Mouse (Mus musculus): ENCODE measurements around the gene Rsl24d1. TPM values are rescaled to one million over a fixed set of nuclear protein-coding genes. Genes with fewer than 3 reads are reported as not detected.

Gene Rsl24d1
- polyA plus RNA-seq, 1 experiment from 2014 or later = 33.3 TPM

DNA sequence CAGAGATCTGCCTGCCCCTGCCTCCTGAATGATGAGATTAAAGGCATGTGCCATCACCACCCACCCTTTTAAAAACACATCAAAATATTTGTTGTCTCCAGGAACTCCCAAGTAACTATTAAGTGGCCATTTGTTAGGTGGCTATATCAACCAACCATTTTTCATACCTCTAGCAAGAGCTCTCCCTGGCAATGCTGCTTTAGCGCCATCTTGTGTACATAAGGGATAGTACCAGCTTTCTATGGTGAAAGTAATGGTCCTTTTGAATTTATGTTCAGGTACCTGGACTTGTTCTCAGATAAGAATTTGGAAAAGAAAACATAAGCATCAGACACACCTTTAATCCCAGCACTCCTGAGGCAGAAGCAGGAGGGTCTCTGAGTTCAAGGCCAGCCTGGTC lies 21.5 kb upstream of the Rsl24d1 start:
- H3K4me3 ChIP-seq (ENCODE audit: low read depth, low read length) = no peak overlapping the region
- no peak overlapping the region for H3K4me2 ChIP-seq (ENCODE audit: low read depth, low read length)
- no peaks in the 10 kb centered on the region for H3K36me3 ChIP-seq (ENCODE audit: control insufficient read depth, insufficient read depth)
- no peak for ATAC-seq (ENCODE audit: low read depth)
- WGBS (ENCODE audit: insufficient replicate concordance) = 3% methylated on average over 1 of the region's 1 CpGs
- no peaks in the 10 kb centered on the region for H3K4me1 ChIP-seq (ENCODE audit: control insufficient read depth, low read depth, low read length)
- H3K9me3 ChIP-seq (replicated peaks; ENCODE audit: control insufficient read depth, low read length) = no peaks in the 10 kb centered on the region
- H3K27me3 ChIP-seq (ENCODE audit: control insufficient read depth, insufficient read depth, low read depth, low read length) = no peaks in the 10 kb centered on the region
- H3K9ac ChIP-seq (ENCODE audit: low read depth, low read length) = no peak overlapping the region
- H3K27ac ChIP-seq (ENCODE audit: low read length) = no peak overlapping the region

DNA sequence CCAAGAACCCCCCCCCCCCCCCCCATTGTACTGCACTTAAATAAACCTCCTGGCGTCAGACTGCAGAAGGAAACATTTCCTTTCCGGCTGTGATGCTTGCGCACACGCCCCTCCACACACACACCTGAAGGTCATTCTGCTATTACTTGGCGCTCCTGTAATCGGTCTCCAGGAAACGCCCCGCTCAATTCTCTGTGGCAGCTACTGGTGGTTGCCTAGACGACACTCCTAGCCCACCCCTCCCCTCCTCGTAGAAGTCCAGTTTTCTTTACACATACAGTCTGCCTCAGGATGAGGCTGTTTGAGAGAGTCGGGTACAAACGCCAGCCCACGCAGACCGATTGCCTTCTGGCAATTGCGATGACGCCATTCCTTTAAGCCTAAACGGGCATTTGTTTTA lies 18.6 kb upstream of the Rsl24d1 start:
- no peak overlapping the region for H3K27ac ChIP-seq (ENCODE audit: low read length)
- no peaks in the 10 kb centered on the region for H3K36me3 ChIP-seq (ENCODE audit: control insufficient read depth, insufficient read depth)
- H3K4me2 ChIP-seq (ENCODE audit: low read depth, low read length) = no peak overlapping the region
- no peak overlapping the region for H3K4me3 ChIP-seq (ENCODE audit: low read depth, low read length)
- no peaks in the 10 kb centered on the region for H3K27me3 ChIP-seq (ENCODE audit: control insufficient read depth, insufficient read depth, low read depth, low read length)
- ATAC-seq (ENCODE audit: low read depth) = no peak
- no peaks in the 10 kb centered on the region for H3K9me3 ChIP-seq (replicated peaks; ENCODE audit: control insufficient read depth, low read length)
- H3K4me1 ChIP-seq (ENCODE audit: control insufficient read depth, low read depth, low read length) = no peaks in the 10 kb centered on the region
- WGBS (ENCODE audit: insufficient replicate concordance) = 71% methylated on average over 17 of the region's 17 CpGs
- H3K9ac ChIP-seq (ENCODE audit: low read depth, low read length) = no peak overlapping the region

DNA sequence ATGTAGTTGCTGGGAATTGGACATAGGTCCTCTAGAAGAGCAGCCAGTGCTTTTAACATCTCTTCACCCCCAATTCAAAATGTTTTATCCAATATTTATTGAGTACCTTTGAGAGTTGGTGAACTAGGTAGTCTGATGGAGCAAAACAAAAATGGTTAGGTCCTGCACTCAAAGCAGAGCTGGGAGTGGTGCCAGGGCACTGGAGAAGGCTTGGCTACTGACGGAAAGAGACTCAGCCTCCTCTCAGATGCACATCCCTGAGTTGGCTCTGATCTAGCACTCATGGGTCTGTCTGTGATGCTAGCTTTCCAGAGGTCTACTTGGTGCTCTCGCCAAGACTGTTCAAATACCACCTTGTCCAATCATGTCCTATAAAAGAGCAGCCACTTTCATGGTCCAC lies 15.3 kb upstream of the Rsl24d1 start:
- no peak for ATAC-seq (ENCODE audit: low read depth)
- 58% methylated on average over 2 of the region's 2 CpGs for WGBS (ENCODE audit: insufficient replicate concordance)
- no peak overlapping the region for H3K4me2 ChIP-seq (ENCODE audit: low read depth, low read length)
- no peaks in the 10 kb centered on the region for H3K9me3 ChIP-seq (replicated peaks; ENCODE audit: control insufficient read depth, low read length)
- no peak overlapping the region for H3K9ac ChIP-seq (ENCODE audit: low read depth, low read length)
- no peak overlapping the region for H3K4me3 ChIP-seq (ENCODE audit: low read depth, low read length)
- H3K36me3 ChIP-seq (ENCODE audit: control insufficient read depth, insufficient read depth) = no peaks in the 10 kb centered on the region
- H3K27ac ChIP-seq (ENCODE audit: low read length) = no peak overlapping the region
- H3K27me3 ChIP-seq (ENCODE audit: control insufficient read depth, insufficient read depth, low read depth, low read length) = peaks cover 8% of the 10 kb centered on the region
- H3K4me1 ChIP-seq (ENCODE audit: control insufficient read depth, low read depth, low read length) = no peaks in the 10 kb centered on the region

DNA sequence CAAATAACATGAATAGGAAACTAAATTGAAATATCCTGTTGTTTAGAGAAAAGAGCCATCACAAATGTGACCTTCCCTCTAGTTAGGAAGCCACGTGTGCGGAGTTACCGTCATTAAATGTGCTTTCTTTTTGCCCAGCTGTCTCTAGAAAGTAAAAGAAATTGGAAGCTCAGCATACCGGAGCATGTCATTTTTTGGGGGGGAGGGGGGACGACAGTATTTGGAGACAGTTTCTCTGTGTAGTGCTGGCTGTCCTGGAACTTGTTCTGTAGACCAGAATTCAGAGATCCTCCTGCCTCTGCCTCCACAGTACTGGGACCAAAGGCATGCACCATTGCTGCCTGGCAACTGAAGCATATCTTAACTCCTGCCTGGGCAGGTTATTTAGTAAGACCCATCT lies 11.7 kb upstream of the Rsl24d1 start, which contains the start of gene Khdc3:
Gene Khdc3, plus strand, starts transcription at position 301 of the 400 bp plus-strand sequence.
- no peak for ATAC-seq (ENCODE audit: low read depth)
- Histone ChIP-seq H3K36me3 (ENCODE audit: control insufficient read depth, insufficient read depth) (no peaks in the 10 kb centered on the region), H3K9ac (ENCODE audit: low read depth, low read length) (no peak within 1 kb of the TSS), H3K27me3 (ENCODE audit: control insufficient read depth, insufficient read depth, low read depth, low read length) (peaks cover 29% of the 10 kb centered on the region), H3K9me3 (replicated peaks; ENCODE audit: control insufficient read depth, low read length) (no peaks in the 10 kb centered on the region), H3K4me1 (ENCODE audit: control insufficient read depth, low read depth, low read length) (no peaks in the 10 kb centered on the region), H3K4me3 (ENCODE audit: low read depth, low read length) (no peak within 1 kb of the TSS), H3K27ac (ENCODE audit: low read length) (no peak within 1 kb of the TSS), H3K4me2 (ENCODE audit: low read depth, low read length) (no peak within 1 kb of the TSS)
- WGBS (ENCODE audit: insufficient replicate concordance) = 68% methylated on average over 5 of the region's 5 CpGs

GRCm38 (mm10) chr9:73102181-73102580 lies 11.0 kb upstream of the Rsl24d1 start, which contains the start of gene Gm20509:
Gene Gm20509 (plus strand): TSS chr9:73102470.
- peak within 1 kb of the TSS; percentile 70 for H3K4me2 ChIP-seq (ENCODE audit: low read depth, low read length)
- H3K27ac ChIP-seq (ENCODE audit: low read length) = no peak within 1 kb of the TSS
- H3K9me3 ChIP-seq (replicated peaks; ENCODE audit: control insufficient read depth, low read length) = no peaks in the 10 kb centered on the region
- peak within 1 kb of the TSS; percentile 50 for H3K4me3 ChIP-seq (ENCODE audit: low read depth, low read length)
- 77% methylated on average over 4 of the region's 4 CpGs for WGBS (ENCODE audit: insufficient replicate concordance)
- peak within 1 kb of the TSS; percentile 36; the same call in 1 of the 2 replicates for H3K9ac ChIP-seq (ENCODE audit: low read depth, low read length)
- no peaks in the 10 kb centered on the region for H3K4me1 ChIP-seq (ENCODE audit: control insufficient read depth, low read depth, low read length)
- peaks cover 29% of the 10 kb centered on the region for H3K27me3 ChIP-seq (ENCODE audit: control insufficient read depth, insufficient read depth, low read depth, low read length)
- no peak for ATAC-seq (ENCODE audit: low read depth)
- no peaks in the 10 kb centered on the region for H3K36me3 ChIP-seq (ENCODE audit: control insufficient read depth, insufficient read depth)

GRCm38 (mm10) chr9:73103159-73103879 lies 9.9 kb upstream of the Rsl24d1 start:
- H3K9ac ChIP-seq (ENCODE audit: low read depth, low read length) = peak overlapping the region; percentile 36; the same call in 1 of the 2 replicates
- peaks cover 29% of the 10 kb centered on the region for H3K27me3 ChIP-seq (ENCODE audit: control insufficient read depth, insufficient read depth, low read depth, low read length)
- no peaks in the 10 kb centered on the region for H3K9me3 ChIP-seq (replicated peaks; ENCODE audit: control insufficient read depth, low read length)
- peak overlapping the region; percentile 70 for H3K4me2 ChIP-seq (ENCODE audit: low read depth, low read length)
- no peak; the same call in 1 of the 2 replicates for ATAC-seq (ENCODE audit: low read depth)
- no peaks in the 10 kb centered on the region for H3K4me1 ChIP-seq (ENCODE audit: control insufficient read depth, low read depth, low read length)
- 5% methylated on average over 60 of the region's 60 CpGs for WGBS (ENCODE audit: insufficient replicate concordance)
- H3K4me3 ChIP-seq (ENCODE audit: low read depth, low read length) = peak overlapping the region; percentile 50
- no peaks in the 10 kb centered on the region for H3K36me3 ChIP-seq (ENCODE audit: control insufficient read depth, insufficient read depth)
- H3K27ac ChIP-seq (ENCODE audit: low read length) = no peak overlapping the region

DNA sequence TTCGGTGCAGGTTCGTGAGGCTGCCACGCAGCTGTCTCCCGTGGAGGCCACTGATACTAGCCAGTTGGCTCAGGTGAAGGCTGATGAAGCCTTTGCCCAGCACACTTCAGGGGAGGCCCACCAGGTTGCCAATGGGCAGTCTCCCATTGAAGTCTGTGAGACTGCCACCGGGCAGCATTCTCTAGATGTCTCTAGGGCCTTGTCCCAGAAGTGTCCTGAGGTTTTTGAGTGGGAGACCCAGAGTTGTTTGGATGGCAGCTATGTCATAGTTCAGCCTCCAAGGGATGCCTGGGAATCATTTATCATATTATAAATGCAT lies 9.4 kb upstream of the Rsl24d1 start:
- Histone ChIP-seq H3K36me3 (ENCODE audit: control insufficient read depth, insufficient read depth) (no peaks in the 10 kb centered on the region), H3K4me3 (ENCODE audit: low read depth, low read length) (peak overlapping the region; percentile 50; the same call in 1 of the 2 replicates), H3K27me3 (ENCODE audit: control insufficient read depth, insufficient read depth, low read depth, low read length) (peaks cover 29% of the 10 kb centered on the region), H3K27ac (ENCODE audit: low read length) (no peak overlapping the region), H3K9ac (ENCODE audit: low read depth, low read length) (0 out of 2 replicates have a peak overlapping the region, but pooled peaks have one; percentile 36), H3K4me1 (ENCODE audit: control insufficient read depth, low read depth, low read length) (no peaks in the 10 kb centered on the region), H3K9me3 (replicated peaks; ENCODE audit: control insufficient read depth, low read length) (no peaks in the 10 kb centered on the region), H3K4me2 (ENCODE audit: low read depth, low read length) (peak overlapping the region; percentile 70)
- 43% methylated on average over 5 of the region's 5 CpGs for WGBS (ENCODE audit: insufficient replicate concordance)
- no peak for ATAC-seq (ENCODE audit: low read depth)

- no peak overlapping the region for H3K4me3 ChIP-seq (ENCODE audit: low read depth, low read length)
- H3K4me1 ChIP-seq (ENCODE audit: control insufficient read depth, low read depth, low read length) = no peaks in the 10 kb centered on the region
- no peak overlapping the region for H3K27ac ChIP-seq (ENCODE audit: low read length)
- no peaks in the 10 kb centered on the region for H3K36me3 ChIP-seq (ENCODE audit: control insufficient read depth, insufficient read depth)
- H3K27me3 ChIP-seq (ENCODE audit: control insufficient read depth, insufficient read depth, low read depth, low read length) = peaks cover 29% of the 10 kb centered on the region
- 17% methylated on average over 1 of the region's 1 CpGs for WGBS (ENCODE audit: insufficient replicate concordance)
- no peak overlapping the region for H3K9ac ChIP-seq (ENCODE audit: low read depth, low read length)
- no peak for ATAC-seq (ENCODE audit: low read depth)
- H3K9me3 ChIP-seq (replicated peaks; ENCODE audit: control insufficient read depth, low read length) = no peaks in the 10 kb centered on the region
- H3K4me2 ChIP-seq (ENCODE audit: low read depth, low read length) = no peak overlapping the region
These were observed 8.1 kb upstream of the Rsl24d1 start for GRCm38 (mm10) chr9:73105141-73105540.

DNA sequence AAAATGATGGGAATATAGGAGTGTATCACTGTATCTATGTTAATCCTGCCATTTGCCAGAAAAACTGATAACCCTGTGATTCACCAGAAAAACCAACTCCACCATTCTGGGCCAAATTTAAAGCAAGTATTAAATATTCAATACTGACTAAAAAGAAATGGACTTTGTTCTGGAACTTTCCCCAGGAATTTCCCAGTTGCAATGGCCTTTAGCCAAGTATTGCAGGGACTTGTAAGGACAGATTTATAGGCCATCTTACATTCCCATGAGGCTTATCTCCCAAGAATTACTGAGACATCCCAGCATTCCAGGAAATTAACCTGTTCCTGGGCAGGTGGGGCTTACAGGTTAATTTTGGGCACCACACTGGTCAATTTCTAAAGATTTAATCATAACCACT lies 7.5 kb upstream of the Rsl24d1 start:
- Histone ChIP-seq H3K36me3 (ENCODE audit: control insufficient read depth, insufficient read depth) (no peaks in the 10 kb centered on the region), H3K27ac (ENCODE audit: low read length) (no peak overlapping the region), H3K9me3 (replicated peaks; ENCODE audit: control insufficient read depth, low read length) (no peaks in the 10 kb centered on the region), H3K4me2 (ENCODE audit: low read depth, low read length) (no peak overlapping the region), H3K27me3 (ENCODE audit: control insufficient read depth, insufficient read depth, low read depth, low read length) (peaks cover 29% of the 10 kb centered on the region), H3K4me3 (ENCODE audit: low read depth, low read length) (no peak overlapping the region), H3K4me1 (ENCODE audit: control insufficient read depth, low read depth, low read length) (no peaks in the 10 kb centered on the region), H3K9ac (ENCODE audit: low read depth, low read length) (no peak overlapping the region)
- no peak for ATAC-seq (ENCODE audit: low read depth)
